Mouse (Mus musculus) embryonic fibroblast, embryonic 13.5 days (primary cell): ENCODE measurements at regions not wholly inside any gene's neighbourhood (a gene's known extent, or its start where the extent isn't known, plus 50 kb on each side); places are given as distances from the start of the nearest gene placed in this dataset.
"Not testable (repeated sequence)": the region's sequence is repeated elsewhere in the genome, so short reads cannot be mapped to it uniquely, and the experiment has no call there.

Experiments used
- H3K27ac ChIP-seq: 2 replicates; pipeline ENCODE4 v1.5.1; 2012; ENCODE audit warnings: low read length, control low read depth, inconsistent platforms; ENCODE audit not compliant: insufficient read depth
- H3K4me1 ChIP-seq: 2 replicates; pipeline ENCODE4 v1.6.1; 2011; ENCODE audit warnings: low read length; ENCODE audit not compliant: control insufficient read depth, insufficient read depth
- H3K4me3 ChIP-seq: 2 replicates; pipeline ENCODE4 v1.5.1; 2011; ENCODE audit warnings: mild to moderate bottlenecking, control low read depth, low read length; ENCODE audit not compliant: insufficient read depth
- CTCF ChIP-seq: IDR thresholded peaks from 2 replicates; pipeline ENCODE4 v1.5.1; 2011; ENCODE audit warnings: mild to moderate bottlenecking, control low read depth, low read length, moderate library complexity, borderline replicate concordance; ENCODE audit not compliant: insufficient read depth
- POLR2A ChIP-seq: IDR thresholded peaks from 2 replicates; pipeline ENCODE4 v1.6.1; 2011; ENCODE audit warnings: low read depth, mild to moderate bottlenecking, control low read depth, low read length, moderate library complexity

DNA sequence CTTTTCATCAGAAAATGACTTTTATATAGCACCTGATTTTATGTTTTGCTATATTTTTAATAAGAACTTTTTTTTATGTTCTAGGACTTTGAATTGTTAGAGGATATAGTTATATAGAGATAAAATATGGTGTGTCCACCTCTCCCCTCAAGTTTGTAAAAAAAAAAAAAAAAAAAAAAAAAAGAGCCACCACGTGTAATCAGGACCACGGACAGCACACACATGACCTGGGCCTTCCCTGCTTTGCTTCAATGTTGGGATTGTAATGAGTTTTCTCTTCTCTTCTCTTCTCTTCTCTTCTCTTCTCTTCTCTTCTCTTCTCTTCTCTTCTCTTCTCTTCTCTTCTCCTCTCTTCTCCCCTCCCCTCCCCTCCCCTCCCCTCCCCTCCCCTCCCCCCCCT is 78.5 kb downstream of the 1700010I14Rik start:
- H3K4me1 ChIP-seq, H3K27ac ChIP-seq, H3K4me3 ChIP-seq: not testable (repeated sequence)

DNA sequence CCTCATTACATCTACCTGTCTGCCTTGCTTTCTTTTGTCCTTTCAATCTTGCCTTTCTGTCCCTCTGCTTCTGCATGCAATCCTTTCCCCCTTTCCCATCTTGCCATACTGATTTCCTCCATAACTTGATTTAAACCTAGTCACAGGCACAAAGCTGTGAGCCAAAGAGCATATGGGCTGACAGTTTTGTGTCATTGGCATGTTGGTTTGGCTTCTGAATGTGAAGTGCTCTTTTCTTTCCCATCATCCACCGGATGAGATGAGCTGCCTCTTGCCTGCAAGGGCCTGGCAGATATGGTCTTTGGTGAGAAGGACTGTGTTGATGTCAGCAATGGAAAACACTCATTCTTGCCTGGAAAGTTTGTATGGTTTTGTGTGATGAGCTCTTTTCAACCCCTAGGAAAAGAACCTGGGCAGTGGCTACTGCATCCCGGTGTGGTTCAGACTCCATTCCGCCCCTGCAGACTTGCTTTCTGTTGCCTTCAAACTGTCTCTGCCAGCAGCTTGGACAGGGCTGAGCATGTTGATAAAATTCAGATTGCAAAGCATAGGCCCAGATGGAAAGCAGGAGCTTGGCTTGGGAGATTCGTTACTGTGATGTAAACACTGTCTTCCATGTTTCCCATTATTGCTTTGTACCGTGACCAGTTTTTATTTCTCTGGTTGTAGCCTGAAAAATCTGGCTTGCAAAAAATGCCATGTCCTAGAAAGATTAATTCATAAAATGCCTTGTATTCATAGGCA is 80.9 kb downstream of the 1700010I14Rik start:
- TF ChIP-seq CTCF: no peak
- no peak for TF ChIP-seq POLR2A
- no peak overlapping the region for H3K27ac ChIP-seq
- H3K4me3 ChIP-seq: no peak overlapping the region
- H3K4me1 ChIP-seq: no peaks in the 10 kb centered on the region

DNA sequence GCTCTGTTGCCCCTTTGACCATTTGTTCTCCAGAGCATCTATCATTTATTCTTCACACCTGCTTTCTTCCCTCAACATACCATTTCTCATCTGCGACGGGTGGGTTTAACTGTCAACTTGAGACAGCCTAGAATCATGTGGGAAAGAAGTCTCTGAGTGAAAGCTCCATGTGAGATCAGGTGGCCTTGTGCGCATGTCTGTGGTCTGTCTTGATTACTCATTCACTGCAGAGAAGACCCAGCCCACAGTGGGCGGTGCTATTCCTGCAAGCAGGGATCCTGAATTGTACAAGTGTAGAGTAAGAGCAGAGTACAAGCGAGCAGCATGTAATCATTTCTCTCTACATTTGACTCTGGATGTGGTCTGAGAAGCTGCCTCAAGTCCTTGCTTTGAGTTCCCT is 95.5 kb downstream of the 1700010I14Rik start:
- TF ChIP-seq POLR2A (no peak), CTCF (no peak)
- no peak overlapping the region for H3K4me3 ChIP-seq
- H3K4me1 ChIP-seq: no peaks in the 10 kb centered on the region
- no peak overlapping the region for H3K27ac ChIP-seq

GRCm38 (mm10) chr17:9127866-9128265 is 139.7 kb downstream of the 1700010I14Rik start:
- Histone ChIP-seq H3K27ac (no peak overlapping the region), H3K4me3 (no peak overlapping the region), H3K4me1 (no peaks in the 10 kb centered on the region)
- TF ChIP-seq CTCF (no peak), POLR2A (no peak)

- TF ChIP-seq CTCF (no peak), POLR2A (no peak)
- no peak overlapping the region for H3K4me3 ChIP-seq
- no peak overlapping the region for H3K27ac ChIP-seq
- H3K4me1 ChIP-seq: no peaks in the 10 kb centered on the region
Observed at GRCm38 (mm10) chr17:9145605-9146223, 157.6 kb downstream of the 1700010I14Rik start.

DNA sequence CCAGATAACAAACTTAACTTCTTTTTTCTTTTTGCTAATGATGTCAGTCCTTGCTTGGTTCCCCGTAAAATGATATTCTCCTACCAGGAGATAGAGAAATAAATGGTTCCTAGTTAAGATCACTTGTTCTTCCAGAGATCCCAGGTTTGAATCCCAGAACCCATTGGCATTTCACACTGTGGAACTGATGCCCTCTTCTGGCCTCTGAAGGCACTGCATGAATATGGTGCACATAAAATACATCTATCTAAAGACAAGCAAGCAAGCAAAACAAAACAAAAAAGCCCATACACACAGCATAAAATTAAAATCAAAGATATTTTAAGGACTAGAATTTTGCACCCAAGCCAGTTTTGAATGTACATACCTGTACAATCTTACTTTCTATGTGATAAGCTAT is 162.5 kb downstream of the 1700010I14Rik start:
- no peak overlapping the region for H3K27ac ChIP-seq
- no peaks in the 10 kb centered on the region for H3K4me1 ChIP-seq
- H3K4me3 ChIP-seq: no peak overlapping the region
- no peak for TF ChIP-seq CTCF
- no peak for TF ChIP-seq POLR2A

GRCm38 (mm10) chr17:9162148-9162547 is 174.0 kb downstream of the 1700010I14Rik start:
- H3K4me1 ChIP-seq: no peaks in the 10 kb centered on the region
- TF ChIP-seq CTCF (no peak), POLR2A (no peak)
- no peak overlapping the region for H3K4me3 ChIP-seq
- H3K27ac ChIP-seq: no peak overlapping the region

DNA sequence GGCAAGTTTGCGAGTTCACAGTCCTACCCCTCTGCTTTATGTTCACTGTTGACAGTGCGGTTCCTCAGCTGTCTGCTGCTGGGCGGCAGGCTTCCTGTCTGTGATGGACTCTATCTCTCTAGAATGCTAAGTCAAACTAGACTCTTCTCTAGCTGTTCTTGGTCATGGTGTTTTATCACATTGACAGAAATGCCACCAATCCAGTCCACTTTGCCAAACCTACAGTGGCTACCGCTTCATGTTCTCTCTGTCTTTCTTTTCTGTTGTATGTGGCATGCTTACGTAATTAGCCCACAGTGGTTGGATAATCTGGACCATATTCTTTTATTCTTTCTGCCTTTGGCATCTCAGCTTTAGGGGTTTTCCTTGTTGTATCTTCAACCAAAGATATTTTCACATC is 174.5 kb downstream of the 1700010I14Rik start:
- no peak overlapping the region for H3K27ac ChIP-seq
- H3K4me1 ChIP-seq: no peaks in the 10 kb centered on the region
- H3K4me3 ChIP-seq: no peak overlapping the region
- no peak for TF ChIP-seq POLR2A
- TF ChIP-seq CTCF: no peak

DNA sequence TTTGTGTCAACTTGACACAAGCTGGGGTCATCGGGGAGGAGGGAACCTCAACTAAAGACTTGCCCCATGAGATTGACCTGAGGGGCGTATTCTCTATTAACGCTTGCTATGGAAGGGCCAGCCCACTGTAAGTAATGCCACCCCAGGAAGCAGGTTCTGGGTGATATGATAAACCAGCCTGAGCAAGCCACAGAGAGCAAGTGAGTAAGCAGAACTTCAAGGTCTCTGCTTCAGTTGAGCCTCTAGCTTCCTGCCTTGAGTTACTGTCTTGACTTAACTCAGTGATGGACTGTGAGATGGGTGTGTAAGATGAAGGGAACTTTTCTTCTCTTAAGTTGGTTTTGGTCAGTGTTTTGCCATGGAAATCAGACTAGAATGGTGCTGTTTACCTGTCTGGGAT is 175.2 kb downstream of the 1700010I14Rik start:
- H3K4me1 ChIP-seq: no peaks in the 10 kb centered on the region
- no peak overlapping the region for H3K27ac ChIP-seq
- H3K4me3 ChIP-seq: no peak overlapping the region
- no peak for TF ChIP-seq POLR2A
- no peak for TF ChIP-seq CTCF

DNA sequence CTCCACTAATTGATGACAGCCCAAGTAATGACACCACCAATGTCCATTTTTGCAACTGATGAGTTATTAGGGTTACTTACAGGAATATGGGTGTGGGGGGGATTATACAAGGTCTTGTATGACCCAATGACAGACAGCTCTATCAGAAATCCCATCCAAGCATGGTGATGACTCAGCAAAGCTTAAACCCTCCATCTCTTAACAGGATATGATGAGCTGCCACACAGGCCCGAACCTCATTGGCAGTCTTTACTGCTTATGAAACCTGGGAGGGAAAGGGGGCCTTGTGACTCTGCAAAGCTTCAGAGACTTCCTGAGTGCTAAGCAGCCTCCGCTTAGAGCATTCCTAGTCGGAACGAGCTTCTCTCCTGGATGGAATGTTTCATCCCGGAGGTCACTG is 176.4 kb downstream of the 1700010I14Rik start:
- TF ChIP-seq POLR2A (no peak), CTCF (no peak)
- no peak overlapping the region for H3K27ac ChIP-seq
- no peaks in the 10 kb centered on the region for H3K4me1 ChIP-seq
- no peak overlapping the region for H3K4me3 ChIP-seq
